Mouse (Mus musculus): ENCODE results near the gene Pcnx2.

DNA sequence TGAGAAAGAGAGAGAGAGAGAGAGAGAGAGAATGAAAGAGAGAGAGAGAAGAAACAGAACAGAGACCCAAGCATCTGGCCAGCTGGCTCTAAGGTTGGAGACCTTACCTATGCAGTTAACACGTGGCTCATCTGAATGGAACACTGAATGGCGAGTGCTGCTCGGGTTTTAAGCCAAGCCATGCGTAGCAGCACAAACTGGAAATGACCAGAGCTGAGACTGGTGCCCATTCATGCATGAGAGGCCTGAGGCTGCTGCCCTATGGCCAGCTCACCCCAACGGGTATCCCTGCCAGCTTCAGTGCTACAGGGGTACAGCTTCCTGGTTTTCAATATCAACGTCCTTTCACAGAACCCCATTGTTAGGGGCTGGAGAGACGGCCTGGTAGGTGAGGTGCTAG lies 43.7 kb downstream of the Pcnx2 start:
- no peak for TF ChIP-seq CTCF (IDR thresholded peaks at IDR 0.05; ENCODE audit: low read depth, low read length)
- TF ChIP-seq POLR2AphosphoS5 (IDR thresholded peaks at IDR 0.05; ENCODE audit: insufficient replicate concordance, low read depth, low read length), result no peak
- no peak for TF ChIP-seq TAL1 (conservative IDR thresholded peaks at IDR 0.05; ENCODE audit: low read depth, low read length)
- TF ChIP-seq GATA1 (IDR thresholded peaks at IDR 0.05; ENCODE audit: borderline replicate concordance, low read length), result no peak

Measured in G1E (cell line).